Mouse (Mus musculus) heart, adult 2 months (tissue): ENCODE data around the gene Anapc15-ps.

ENCODE experiments used
- CTCF ChIP-seq: fragments of 200-600 bp; IDR thresholded peaks from 2 replicates; pipeline ENCODE4 v1.8.1; 2022; ENCODE audit warnings: antibody characterized with exemption, mild to moderate bottlenecking, moderate library complexity
- POLR2A ChIP-seq: fragments of 200-500 bp; IDR thresholded peaks from 2 replicates; pipeline ENCODE4 v1.6.1; 2011; ENCODE audit warnings: mild to moderate bottlenecking, low read depth, low read length, control low read depth; ENCODE audit not compliant: insufficient read depth

DNA sequence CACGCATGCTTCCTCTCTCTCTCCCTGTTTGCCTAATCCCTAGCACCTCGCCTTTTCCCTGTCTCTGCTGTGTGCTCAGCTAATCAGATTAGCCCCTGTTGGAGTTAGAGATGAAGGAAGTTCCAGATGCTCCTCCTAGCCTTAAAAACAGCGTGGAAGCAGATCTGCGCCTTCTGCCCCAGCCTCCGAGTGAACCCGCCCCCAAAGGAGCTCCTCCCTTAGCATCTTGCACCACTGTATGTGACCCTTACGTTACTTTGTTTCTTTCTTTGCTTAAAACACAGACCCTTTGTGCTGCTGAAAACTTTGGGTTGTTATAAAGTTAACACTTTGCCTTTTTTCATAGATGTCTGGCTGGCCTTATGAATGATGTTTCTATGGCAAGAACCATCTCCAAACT lies 15.8 kb upstream of the Anapc15-ps start:
- TF ChIP-seq POLR2A (no peak), CTCF (no peak)
